8 mouse cellular contexts compared by ENCODE assay signal in genomic region chr12:99627201-99627897, GRCm38 (mm10).
A peak's percentile ranks its signal among the peaks of the same experiment; 100 is the strongest.
DNase-seq lines count a peak whose midpoint lies in the region; ATAC-seq and TF ChIP-seq lines count a peak whose summit lies in the region.

No protein-coding gene starts in this region.

- in situ Hi-C loops in Patski (cut with MboI; ENCODE audit: low pct_unique_long_range_greater_than_20kb): loop anchor here (10.0 kb wide), 2 partner anchors 233 to 533 kb away; no protein-coding TSS in a partner anchor

- peak overlapping the region; percentile 81 for H3K4me3 ChIP-seq in gastrocnemius, adult 2 months
- H3K4me3 ChIP-seq in forebrain, embryonic 12.5 days (replicated peaks): peak overlapping the region; percentile 65
- H3K4me3 ChIP-seq in hindbrain, embryonic 15.5 days: peak overlapping the region; percentile 83
- peak overlapping the region; percentile 51 for H3K4me3 ChIP-seq in midbrain, embryonic 14.5 days (replicated peaks; ENCODE audit: low read depth, low read length)

- peak overlapping the region; percentile 83 for H3K27ac ChIP-seq in gastrocnemius, adult 2 months
- H3K27ac ChIP-seq in forebrain, embryonic 12.5 days: peak overlapping the region; percentile 81
- peak overlapping the region; percentile 89 for H3K27ac ChIP-seq in hindbrain, embryonic 15.5 days (replicated peaks)
- H3K27ac ChIP-seq in midbrain, embryonic 14.5 days (replicated peaks; ENCODE audit: low read depth, low read length): peak overlapping the region; percentile 82

- peak; percentile 51 for ATAC-seq in Patski
- ATAC-seq in forebrain, embryonic 12.5 days (ENCODE audit: low FRiP score): peak; percentile 24; the same call in 1 of the 2 replicates
- no peak for ATAC-seq in hindbrain, embryonic 15.5 days (ENCODE audit: low FRiP score, low read depth)
- ATAC-seq in midbrain, embryonic 14.5 days (ENCODE audit: low FRiP score, low TSS enrichment): peak; percentile 29; the same call in 1 of the 2 replicates

- no peaks in the 10 kb centered on the region for H3K36me3 ChIP-seq in forebrain, embryonic 12.5 days (replicated peaks)
- no peaks in the 10 kb centered on the region for H3K36me3 ChIP-seq in hindbrain, embryonic 15.5 days
- no peaks in the 10 kb centered on the region for H3K36me3 ChIP-seq in midbrain, embryonic 14.5 days (ENCODE audit: control insufficient read depth, insufficient read depth, low read length)

- intact Hi-C loops in gastrocnemius, adult 2 months (cut with DNase I): loop anchor here (5.0 kb wide), 2 partner anchors 90 to 210 kb away; no protein-coding TSS in a partner anchor

- TF ChIP-seq CTCF in gastrocnemius, adult 2 months (IDR thresholded peaks at IDR 0.05): no peak
- no peak for TF ChIP-seq CTCF in Patski (IDR thresholded peaks at IDR 0.05)

- DNase-seq in gastrocnemius, adult 2 months: no peak
- DNase-seq in gastrocnemius, postnatal 25 days: no peak
- no peak for DNase-seq in Patski (ENCODE audit: low read depth, low spot score)
- DNase-seq in layer of hippocampus, postnatal 36 days: peak; percentile 28 to 35
- DNase-seq in midbrain, embryonic 14.5 days: peak; percentile 72
- no peak for DNase-seq in c-Kit-positive CD71-positive TER-119-positive erythroid progenitor cells, embryonic 14.5 days (ENCODE audit: low spot score)

- CTCF ChIA-PET in Patski (lab: Charles Lee): no interaction called here

- peaks cover 15% of the 10 kb centered on the region for H3K4me1 ChIP-seq in forebrain, embryonic 12.5 days
- H3K4me1 ChIP-seq in hindbrain, embryonic 15.5 days (replicated peaks): peaks cover 19% of the 10 kb centered on the region
- peaks cover 12% of the 10 kb centered on the region for H3K4me1 ChIP-seq in midbrain, embryonic 14.5 days (ENCODE audit: control insufficient read depth, insufficient read depth, low read length)

- peak overlapping the region; percentile 66 for H3K9ac ChIP-seq in forebrain, embryonic 12.5 days
- H3K9ac ChIP-seq in hindbrain, embryonic 15.5 days: peak overlapping the region; percentile 67
- peak overlapping the region; percentile 56 for H3K9ac ChIP-seq in midbrain, embryonic 14.5 days (replicated peaks; ENCODE audit: low read length)

- WGBS in forebrain, embryonic 12.5 days: 1% methylated on average over 40 of the region's 40 CpGs
- under 1% methylated on average over 40 of the region's 40 CpGs for WGBS in hindbrain, embryonic 15.5 days
- under 1% methylated on average over 40 of the region's 40 CpGs for WGBS in midbrain, embryonic 14.5 days

- peak overlapping the region; percentile 69 for H3K4me2 ChIP-seq in forebrain, embryonic 12.5 days
- peak overlapping the region; percentile 79 for H3K4me2 ChIP-seq in hindbrain, embryonic 15.5 days
- H3K4me2 ChIP-seq in midbrain, embryonic 14.5 days (ENCODE audit: low read length): peak overlapping the region; percentile 73

- H3K9me3 ChIP-seq in forebrain, embryonic 12.5 days: no peaks in the 10 kb centered on the region
- H3K9me3 ChIP-seq in hindbrain, embryonic 15.5 days: no peaks in the 10 kb centered on the region
- no peaks in the 10 kb centered on the region for H3K9me3 ChIP-seq in midbrain, embryonic 14.5 days (ENCODE audit: control insufficient read depth, low read length)

- H3K27me3 ChIP-seq in Patski: peaks cover 13% of the 10 kb centered on the region
- 0 out of 2 replicates have a peak, but pooled peaks cover 8% of the 10 kb centered on the region for H3K27me3 ChIP-seq in forebrain, embryonic 12.5 days
- H3K27me3 ChIP-seq in hindbrain, embryonic 15.5 days: no peaks in the 10 kb centered on the region
- no peaks in the 10 kb centered on the region for H3K27me3 ChIP-seq in midbrain, embryonic 14.5 days (ENCODE audit: control insufficient read depth, insufficient read depth, low read length)

- POLR2A ChIA-PET in Patski (lab: Charles Lee): no interaction called here

Comparison
In these comparisons a context has a peak if more than half of its experiments do, and no peak if none do; other contexts are left out.
1. DNase-seq: peak in layer of hippocampus, postnatal 36 days (2 of 2) and midbrain, embryonic 14.5 days (single experiment); none in gastrocnemius, adult 2 months (single experiment), gastrocnemius, postnatal 25 days (single experiment), Patski (single experiment) and c-Kit-positive CD71-positive TER-119-positive erythroid progenitor cells, embryonic 14.5 days (single experiment).
2. Peak in every context shown above with its lines, with median percentiles within 50 percentile points of each other: H3K27ac ChIP-seq, H3K4me3 ChIP-seq, H3K4me2 ChIP-seq and H3K9ac ChIP-seq.